Mouse (Mus musculus): ENCODE data around the gene Olfr1115. TPM values are rescaled to one million over a fixed set of nuclear protein-coding genes. Genes with fewer than 3 reads are reported as not detected.

The Olfr1115 gene
- not detected for polyA plus RNA-seq (2014; fragmentation: Illumina TruSeq; extraction: RNeasy Lipid Tissue Mini Kit (QIAGEN cat#74804); ENCODE audit: low read depth, low replicate concordance)

GRCm38 (mm10) chr2:87247713-87248112 is at the start of gene Olfr1115:
Olfr1115 (plus strand) TSS chr2:87248013.

GRCm38 (mm10) chr2:87208670-87209069 is 39.1 kb upstream of the Olfr1115 start, which contains the start of gene Olfr1113:
Olfr1113 (plus strand) TSS chr2:87208970.

GRCm38 (mm10) chr2:87267234-87267633 is 19.4 kb downstream of the Olfr1115 start, which contains the start of gene Olfr1116:
Olfr1116 (plus strand) TSS chr2:87267534.

Other genes starting within 250 kb of the Olfr1115 start
- not detected for gene Olfr1102, start 249.6 kb upstream of the Olfr1115 start, polyA plus RNA-seq (2014; fragmentation: Illumina TruSeq; extraction: RNeasy Lipid Tissue Mini Kit (QIAGEN cat#74804); ENCODE audit: low read depth, low replicate concordance)
- gene Olfr1104, start 220.9 kb upstream of the Olfr1115 start, polyA plus RNA-seq (2014; fragmentation: Illumina TruSeq; extraction: RNeasy Lipid Tissue Mini Kit (QIAGEN cat#74804); ENCODE audit: low read depth, low replicate concordance), result not detected
- gene Olfr1105, start 211.5 kb upstream of the Olfr1115 start, polyA plus RNA-seq (2014; fragmentation: Illumina TruSeq; extraction: RNeasy Lipid Tissue Mini Kit (QIAGEN cat#74804); ENCODE audit: low read depth, low replicate concordance), result not detected
- gene Olfr1106, start 195.7 kb upstream of the Olfr1115 start, polyA plus RNA-seq (2014; fragmentation: Illumina TruSeq; extraction: RNeasy Lipid Tissue Mini Kit (QIAGEN cat#74804); ENCODE audit: low read depth, low replicate concordance), result not detected
- gene Olfr1107, start 172.2 kb upstream of the Olfr1115 start, polyA plus RNA-seq (2014; fragmentation: Illumina TruSeq; extraction: RNeasy Lipid Tissue Mini Kit (QIAGEN cat#74804); ENCODE audit: low read depth, low replicate concordance), result not detected
- gene Olfr1109, start 152.0 kb upstream of the Olfr1115 start, polyA plus RNA-seq (2014; fragmentation: Illumina TruSeq; extraction: RNeasy Lipid Tissue Mini Kit (QIAGEN cat#74804); ENCODE audit: low read depth, low replicate concordance), result not detected
- not detected for gene Olfr259, start 133.4 kb upstream of the Olfr1115 start, polyA plus RNA-seq (2014; fragmentation: Illumina TruSeq; extraction: RNeasy Lipid Tissue Mini Kit (QIAGEN cat#74804); ENCODE audit: low read depth, low replicate concordance)
- gene Olfr1110, start 107.7 kb upstream of the Olfr1115 start, polyA plus RNA-seq (2014; fragmentation: Illumina TruSeq; extraction: RNeasy Lipid Tissue Mini Kit (QIAGEN cat#74804); ENCODE audit: low read depth, low replicate concordance), result not detected
- gene Olfr1111, start 95.4 kb upstream of the Olfr1115 start, polyA plus RNA-seq (2014; fragmentation: Illumina TruSeq; extraction: RNeasy Lipid Tissue Mini Kit (QIAGEN cat#74804); ENCODE audit: low read depth, low replicate concordance), result not detected
- not detected for gene Olfr1112, start 60.2 kb upstream of the Olfr1115 start, polyA plus RNA-seq (2014; fragmentation: Illumina TruSeq; extraction: RNeasy Lipid Tissue Mini Kit (QIAGEN cat#74804); ENCODE audit: low read depth, low replicate concordance)
- not detected for gene Olfr1113, start 39.0 kb upstream of the Olfr1115 start, polyA plus RNA-seq (2014; fragmentation: Illumina TruSeq; extraction: RNeasy Lipid Tissue Mini Kit (QIAGEN cat#74804); ENCODE audit: low read depth, low replicate concordance)
- not detected for gene Olfr1116, start 19.5 kb downstream of the Olfr1115 start, polyA plus RNA-seq (2014; fragmentation: Illumina TruSeq; extraction: RNeasy Lipid Tissue Mini Kit (QIAGEN cat#74804); ENCODE audit: low read depth, low replicate concordance)
- gene Olfr1118, start 59.6 kb downstream of the Olfr1115 start, polyA plus RNA-seq (2014; fragmentation: Illumina TruSeq; extraction: RNeasy Lipid Tissue Mini Kit (QIAGEN cat#74804); ENCODE audit: low read depth, low replicate concordance), result not detected
- gene Olfr1120, start 106.8 kb downstream of the Olfr1115 start, polyA plus RNA-seq (2014; fragmentation: Illumina TruSeq; extraction: RNeasy Lipid Tissue Mini Kit (QIAGEN cat#74804); ENCODE audit: low read depth, low replicate concordance), result not detected
- gene Olfr1121, start 121.9 kb downstream of the Olfr1115 start, polyA plus RNA-seq (2014; fragmentation: Illumina TruSeq; extraction: RNeasy Lipid Tissue Mini Kit (QIAGEN cat#74804); ENCODE audit: low read depth, low replicate concordance), result not detected
- not detected for gene Olfr1122, start 137.8 kb downstream of the Olfr1115 start, polyA plus RNA-seq (2014; fragmentation: Illumina TruSeq; extraction: RNeasy Lipid Tissue Mini Kit (QIAGEN cat#74804); ENCODE audit: low read depth, low replicate concordance)
- not detected for gene Olfr1123, start 168.6 kb downstream of the Olfr1115 start, polyA plus RNA-seq (2014; fragmentation: Illumina TruSeq; extraction: RNeasy Lipid Tissue Mini Kit (QIAGEN cat#74804); ENCODE audit: low read depth, low replicate concordance)
- not detected for gene Olfr1124, start 182.3 kb downstream of the Olfr1115 start, polyA plus RNA-seq (2014; fragmentation: Illumina TruSeq; extraction: RNeasy Lipid Tissue Mini Kit (QIAGEN cat#74804); ENCODE audit: low read depth, low replicate concordance)
- not detected for gene Olfr1126, start 205.9 kb downstream of the Olfr1115 start, polyA plus RNA-seq (2014; fragmentation: Illumina TruSeq; extraction: RNeasy Lipid Tissue Mini Kit (QIAGEN cat#74804); ENCODE audit: low read depth, low replicate concordance)
- not detected for gene Pramel7, start 249.1 kb downstream of the Olfr1115 start, polyA plus RNA-seq (2014; fragmentation: Illumina TruSeq; extraction: RNeasy Lipid Tissue Mini Kit (QIAGEN cat#74804); ENCODE audit: low read depth, low replicate concordance)

Measured in heart, adult 10 weeks (tissue).